Mouse (Mus musculus) lung, adult 2 months (tissue): ENCODE results near the gene Zfp853. TPM values are rescaled to one million over a fixed set of nuclear protein-coding genes. Genes with fewer than 3 reads are reported as not detected.
A peak's percentile ranks its signal among the peaks of the same experiment; 100 is the strongest.

Experiments
- DNase-seq: peaks from one replicate; pipeline ENCODE4 v3.0.0; 2022
- H3K4me1 ChIP-seq: fragments of 200-500 bp; 2 replicates; pipeline ENCODE4 v1.6.1; 2011; ENCODE audit warnings: low read length; ENCODE audit not compliant: control insufficient read depth, insufficient read depth
- H3K4me3 ChIP-seq: fragments of 200-500 bp; replicated peaks from 2 replicates; pipeline ENCODE3; 2011; ENCODE audit warnings: low read depth, mild to moderate bottlenecking, control low read depth, low read length; ENCODE audit errors: extremely low read depth
- CTCF ChIP-seq: fragments of 200-500 bp; IDR thresholded peaks from 2 replicates; pipeline ENCODE4 v1.5.1; 2011; ENCODE audit warnings: mild to moderate bottlenecking, low read length, control low read depth; ENCODE audit not compliant: insufficient read depth
- POLR2A ChIP-seq: fragments of 200-500 bp; IDR thresholded peaks from 2 replicates; pipeline ENCODE4 v1.6.1; 2011; ENCODE audit warnings: low read depth, mild to moderate bottlenecking, control low read depth, low read length, borderline replicate concordance; ENCODE audit errors: extremely low read depth
- WGBS: fragments of 180-500 bp; shearing (Covaris S2); methylation state at CpG from one replicate; pipeline ENCODE4 v1.1.7; 2018; 5-methylcytosine and 5-hydroxymethylcytosine counted together
- polyA plus RNA-seq: library from polyadenylated mRNA; depleted of rRNA; stranded (reverse); fragments of >200 nt; gene quantifications from 2 replicates; pipeline ENCODE4 v1.2.3, GENCODE M21; 2012

Gene Zfp853
- polyA plus RNA-seq, 1 experiment = 1.5 TPM

- WGBS = 78% methylated on average over 16 of the region's 16 CpGs
- TF ChIP-seq POLR2A (no peak), CTCF (no peak)
- H3K4me3 ChIP-seq = no peak overlapping the region
- peaks cover 6% of the 10 kb centered on the region for H3K4me1 ChIP-seq
- DNase-seq = no peak
Observed at GRCm38 (mm10) chr5:143272540-143273330, 20.7 kb downstream of the Zfp853 start.

GRCm38 (mm10) chr5:143272108-143272507, 21.3 kb downstream of the Zfp853 start:
- H3K4me1 ChIP-seq = peaks cover 6% of the 10 kb centered on the region
- no peak overlapping the region for H3K4me3 ChIP-seq
- 59% methylated on average over 3 of the region's 3 CpGs for WGBS
- DNase-seq = no peak
- TF ChIP-seq POLR2A (no peak), CTCF (no peak)

- WGBS = 77% methylated on average over 6 of the region's 6 CpGs
- Histone ChIP-seq H3K4me3 (no peak overlapping the region), H3K4me1 (peaks cover 6% of the 10 kb centered on the region)
- no peak for DNase-seq
- no peak for TF ChIP-seq POLR2A
- no peak for TF ChIP-seq CTCF
Observed at GRCm38 (mm10) chr5:143271642-143272041, 21.8 kb downstream of the Zfp853 start.

- H3K4me3 ChIP-seq = peak overlapping the region; percentile 99
- WGBS = 4% methylated on average over 12 of the region's 12 CpGs
- H3K4me1 ChIP-seq = peaks cover 6% of the 10 kb centered on the region
- no peak for TF ChIP-seq CTCF
- no peak for TF ChIP-seq POLR2A
- no peak for DNase-seq
Observed at GRCm38 (mm10) chr5:143270151-143270519, 23.3 kb downstream of the Zfp853 start.

GRCm38 (mm10) chr5:143269363-143270150, 23.9 kb downstream of the Zfp853 start, which contains the start of gene Zfp316:
Zfp316 (minus strand) TSS chr5:143270022.
- peak; percentile 71 for DNase-seq
- WGBS = under 1% methylated on average over 79 of the region's 79 CpGs
- Histone ChIP-seq H3K4me1 (peaks cover 6% of the 10 kb centered on the region), H3K4me3 (peak within 1 kb of the TSS; percentile 99)
- TF ChIP-seq POLR2A (peak; percentile 91; the same call in 1 of the 2 replicates), CTCF (no peak)

GRCm38 (mm10) chr5:143268985-143269362, 24.4 kb downstream of the Zfp853 start:
- TF ChIP-seq CTCF = no peak
- TF ChIP-seq POLR2A = no peak
- peak overlapping the region; percentile 99 for H3K4me3 ChIP-seq
- 28% methylated on average over 8 of the region's 8 CpGs for WGBS
- peaks cover 6% of the 10 kb centered on the region for H3K4me1 ChIP-seq
- DNase-seq = no peak

GRCm38 (mm10) chr5:143266794-143267193, 26.6 kb downstream of the Zfp853 start:
- no peak for TF ChIP-seq CTCF
- TF ChIP-seq POLR2A = no peak
- WGBS = 86% methylated on average over 6 of the region's 6 CpGs
- Histone ChIP-seq H3K4me1 (peaks cover 6% of the 10 kb centered on the region), H3K4me3 (no peak overlapping the region)
- DNase-seq = no peak

- DNase-seq = no peak
- H3K4me1 ChIP-seq = peaks cover 6% of the 10 kb centered on the region
- WGBS = 57% methylated on average over 1 of the region's 1 CpGs
- TF ChIP-seq CTCF (no peak), POLR2A (no peak)
- no peak overlapping the region for H3K4me3 ChIP-seq
Observed at GRCm38 (mm10) chr5:143265409-143265808, 28.0 kb downstream of the Zfp853 start.

- WGBS = 90% methylated on average over 10 of the region's 10 CpGs
- DNase-seq = no peak
- TF ChIP-seq CTCF = no peak
- TF ChIP-seq POLR2A = no peak
- H3K4me1 ChIP-seq = peaks cover 3% of the 10 kb centered on the region; the same call in 1 of the 2 replicates
- H3K4me3 ChIP-seq = no peak overlapping the region
Observed at GRCm38 (mm10) chr5:143264689-143265088, 28.7 kb downstream of the Zfp853 start.

GRCm38 (mm10) chr5:143261636-143262035, 31.8 kb downstream of the Zfp853 start:
- WGBS = 91% methylated on average over 8 of the region's 8 CpGs
- H3K4me1 ChIP-seq = no peaks in the 10 kb centered on the region
- no peak for TF ChIP-seq POLR2A
- TF ChIP-seq CTCF = no peak

More at GRCm38 (mm10) chr5:143261636-143262035, 31.8 kb downstream of the Zfp853 start:
- no peak for DNase-seq
- H3K4me3 ChIP-seq = no peak overlapping the region
